8 mouse cellular contexts compared by ENCODE assay signal in the genomic region with DNA sequence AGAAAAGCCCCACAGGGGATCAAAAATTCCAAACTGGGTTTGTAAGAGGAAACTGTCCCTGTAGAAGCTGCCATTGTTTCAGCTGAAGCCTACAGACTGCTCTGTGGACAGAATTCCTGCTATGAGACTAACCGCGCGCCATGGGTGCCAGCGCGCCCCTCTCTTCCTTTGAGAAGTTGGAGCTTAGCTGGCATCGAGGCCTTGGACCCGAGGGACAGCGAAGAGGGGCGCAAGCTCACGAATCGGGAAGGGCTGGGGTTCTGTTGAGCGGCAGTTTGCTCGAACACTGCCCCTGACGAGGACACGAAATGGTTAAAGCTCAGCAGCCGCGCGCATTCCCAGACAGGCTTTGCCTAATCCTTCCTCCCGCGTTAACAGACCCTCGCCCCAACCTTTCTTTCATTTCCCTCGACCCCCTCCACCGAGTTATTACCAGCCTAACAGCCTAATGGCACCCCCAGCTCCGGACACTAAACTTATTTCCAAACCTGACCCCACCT. TPM values are rescaled to one million over a fixed set of nuclear protein-coding genes. Genes with fewer than 3 reads are reported as not detected.
A peak's percentile ranks its signal among the peaks of the same experiment; 100 is the strongest.
DNase-seq lines count a peak whose midpoint lies in the region; ATAC-seq and TF ChIP-seq lines count a peak whose summit lies in the region.

No protein-coding gene starts in this region.

- H3K9me3 ChIP-seq in embryonic facial prominence, embryonic 10.5 days, result no peaks in the 10 kb centered on the region
- 0 out of 2 replicates have a peak, but pooled peaks cover under 1% of the 10 kb centered on the region for H3K9me3 ChIP-seq in hindbrain, embryonic 10.5 days
- no peaks in the 10 kb centered on the region for H3K9me3 ChIP-seq in liver, embryonic 14.5 days (ENCODE audit: control insufficient read depth, low read length)

- CTCF ChIA-PET in Patski (lab: Charles Lee), result interaction anchor here (0.6 to 3.5 kb wide), 18 partner anchors 9 to 1761 kb away, joined by 3 to 27 read pairs (median 4); no protein-coding TSS in a partner anchor

- H3K4me3 ChIP-seq in embryonic facial prominence, embryonic 10.5 days, result peak overlapping the region; percentile 73
- H3K4me3 ChIP-seq in hindbrain, embryonic 10.5 days, result peak overlapping the region; percentile 69
- H3K4me3 ChIP-seq in liver, embryonic 14.5 days (ENCODE audit: insufficient read depth in 1 of 2, low read depth in 2 of 2, low read length in 2 of 2), result peak overlapping the region; percentile 56 to 59

- no peaks in the 10 kb centered on the region for H3K27me3 ChIP-seq in Patski
- peaks cover 30% of the 10 kb centered on the region for H3K27me3 ChIP-seq in embryonic facial prominence, embryonic 10.5 days (replicated peaks; ENCODE audit: low read depth, poor library complexity, severe bottlenecking)
- peaks cover 33% of the 10 kb centered on the region; the same call in 1 of the 2 replicates for H3K27me3 ChIP-seq in hindbrain, embryonic 10.5 days (ENCODE audit: insufficient read depth, poor library complexity, severe bottlenecking)
- peaks cover 36% of the 10 kb centered on the region for H3K27me3 ChIP-seq in liver, embryonic 14.5 days (ENCODE audit: control insufficient read depth, insufficient read depth, low read length)

- H3K27ac ChIP-seq in embryonic facial prominence, embryonic 10.5 days (replicated peaks), result peak overlapping the region; percentile 93
- peak overlapping the region; percentile 94 for H3K27ac ChIP-seq in hindbrain, embryonic 10.5 days
- H3K27ac ChIP-seq in liver, embryonic 14.5 days, result no peak overlapping the region

- no peak for TF ChIP-seq CTCF in Patski (IDR thresholded peaks at IDR 0.05)
- no peak for TF ChIP-seq CTCF in liver, embryonic 14.5 days (IDR thresholded peaks at IDR 0.05; ENCODE audit: low read depth)

- in situ Hi-C loops in Patski (cut with MboI; ENCODE audit: low pct_unique_long_range_greater_than_20kb), result loop anchor here (5.0 to 10.0 kb wide), 6 partner anchors 337 to 1507 kb away; no protein-coding TSS in a partner anchor

- no peak for TF ChIP-seq EP300 in liver, embryonic 14.5 days (IDR thresholded peaks at IDR 0.05; ENCODE audit: low read depth)

- no peak for ATAC-seq in Patski
- no peak for ATAC-seq in liver, embryonic 14.5 days (ENCODE audit: insufficient read depth)

- H3K9ac ChIP-seq in liver, embryonic 14.5 days (replicated peaks), result no peak overlapping the region

- under 1% methylated on average over 24 of the region's 24 CpGs for WGBS in embryonic facial prominence, embryonic 10.5 days
- under 1% methylated on average over 24 of the region's 24 CpGs for WGBS in hindbrain, embryonic 10.5 days
- 0% methylated on average over 23 of the region's 24 CpGs for WGBS in liver, embryonic 14.5 days (ENCODE audit: insufficient replicate concordance)

- POLR2A ChIA-PET in Patski (lab: Charles Lee), result interaction anchor here (0.6 to 1.0 kb wide), 2 partner anchors 42 to 449 kb away, joined by 3 to 5 read pairs; no protein-coding TSS in a partner anchor

- H3K36me3 ChIP-seq in embryonic facial prominence, embryonic 10.5 days (replicated peaks), result peaks cover 21% of the 10 kb centered on the region
- peaks cover 20% of the 10 kb centered on the region for H3K36me3 ChIP-seq in hindbrain, embryonic 10.5 days
- H3K36me3 ChIP-seq in liver, embryonic 14.5 days (replicated peaks; ENCODE audit: control insufficient read depth, insufficient read depth, low read depth), result no peaks in the 10 kb centered on the region

- H3K4me2 ChIP-seq in liver, embryonic 14.5 days (ENCODE audit: low read depth), result peak overlapping the region; percentile 68

- peak; percentile 56 to 62 for DNase-seq in layer of hippocampus, postnatal 10 days (ENCODE audit: low spot score in 2 of 2)
- DNase-seq in layer of hippocampus, adult 8-10 months (ENCODE audit: low spot score in 2 of 2), result no peak
- peak; percentile 13 for DNase-seq in Patski (ENCODE audit: low read depth, low spot score)
- peak; percentile 88 for DNase-seq in embryonic facial prominence, embryonic 10.5 days (ENCODE audit: low spot score)
- DNase-seq in hindbrain, embryonic 10.5 days (ENCODE audit: low spot score), result peak; percentile 86
- DNase-seq in liver, embryonic 14.5 days (ENCODE audit: low read depth in 3 of 3, low spot score in 3 of 3), result no peak
- peak; percentile 56 for DNase-seq in right cerebral cortex, postnatal 4 days
- DNase-seq in cerebellum, adult 11-12 months, result no peak

- peaks cover 44% of the 10 kb centered on the region for H3K4me1 ChIP-seq in embryonic facial prominence, embryonic 10.5 days
- H3K4me1 ChIP-seq in hindbrain, embryonic 10.5 days (replicated peaks), result peaks cover 42% of the 10 kb centered on the region
- no peaks in the 10 kb centered on the region for H3K4me1 ChIP-seq in liver, embryonic 14.5 days (replicated peaks; ENCODE audit: control insufficient read depth in 2 of 2, insufficient read depth in 2 of 2, low read length in 1 of 2)

RNA-seq across cellular contexts. Expression of a gene that starts 1.8 kb away (rescaled TPM):
- total RNA-seq in layer of hippocampus, postnatal 10 days (2021), result 10 to 100 TPM; 44.6 to 46.4 TPM
- total RNA-seq in layer of hippocampus, adult 8-10 months (2022), result 10 to 100 TPM; 23.2 to 30.8 (median 25.9) TPM
- polyA plus RNA-seq in Patski (2021), result 3.5 TPM
- polyA plus RNA-seq in embryonic facial prominence, embryonic 10.5 days (2016; fragmentation: Nextera tagmentation; extraction: Ambion mirVana), result 7.1 and 7.6 TPM in 2 replicates
- polyA plus RNA-seq in hindbrain, embryonic 10.5 days (2016; fragmentation: Nextera tagmentation; extraction: Ambion mirVana), result 6.6 and 10.3 TPM in 2 replicates
- 0.19 and 0.25 TPM in 2 replicates for polyA plus RNA-seq in liver, embryonic 14.5 days (2012; rRNA removed)
- 0.24 and 0.30 TPM in 2 replicates for polyA plus RNA-seq in liver, embryonic 14.5 days (2014; fragmentation: Nextera tagmentation; extraction: Ambion mirVana)

Comparison
In these comparisons a context has a peak if more than half of its experiments do, and no peak if none do; other contexts are left out.
1. DNase-seq: peak in layer of hippocampus, postnatal 10 days (2 of 2), Patski (single experiment), embryonic facial prominence, embryonic 10.5 days (single experiment), hindbrain, embryonic 10.5 days (single experiment) and right cerebral cortex, postnatal 4 days (single experiment); none in layer of hippocampus, adult 8-10 months (0 of 2), liver, embryonic 14.5 days (0 of 3) and cerebellum, adult 11-12 months (single experiment).
2. Peak in every context shown above with its lines, with median percentiles within 50 percentile points of each other: H3K4me3 ChIP-seq.